ENCODE assay signal across 28 mouse cellular contexts in the genomic region with DNA sequence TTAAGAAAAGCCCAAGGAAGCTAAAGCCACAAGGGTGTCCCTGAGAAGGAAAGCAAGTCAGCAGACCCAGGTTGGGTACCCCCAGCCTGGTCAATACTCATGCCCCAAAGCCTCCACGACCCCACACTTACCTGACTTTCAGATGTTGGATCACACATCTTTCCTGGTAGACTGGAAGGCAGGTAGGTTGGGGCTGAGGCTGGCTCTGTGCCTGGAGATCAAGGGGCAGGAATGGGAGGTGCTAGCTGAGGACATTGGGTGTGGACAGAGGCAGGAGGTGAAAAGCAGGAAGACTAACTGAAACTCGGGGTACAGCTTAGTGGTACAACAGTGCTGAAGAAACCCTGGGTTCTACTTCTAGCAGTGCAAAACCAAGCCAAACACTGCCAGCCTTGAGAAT. TPM values are rescaled to one million over a fixed set of nuclear protein-coding genes. Genes with fewer than 3 reads are reported as not detected.
A peak's percentile ranks its signal among the peaks of the same experiment; 100 is the strongest.
DNase-seq lines count a peak whose midpoint lies in the region; ATAC-seq and TF ChIP-seq lines count a peak whose summit lies in the region.
"Had no signal": no experiment of that assay in that cellular context is flagged by ENCODE, and none has a peak within 500 bp of the region (broad histone marks: within the 10 kb centered on the region; RNA-seq: fewer than 3 reads in every experiment).

A gene (minus strand): TSS at position 207 of the 400 bp plus-strand sequence.

- ATAC-seq in kidney, embryonic 15.5 days (replicated peaks; ENCODE audit: low FRiP score), result no peak
- ATAC-seq: activated CD4-positive, CD25-positive, alpha-beta regulatory T cell, adult 4 months; forebrain, embryonic 16.5 days; hindbrain, embryonic 16.5 days; liver, embryonic 12.5 days; midbrain, embryonic 15.5 days had no signal

- no peak for TF ChIP-seq CTCF in kidney, adult 2 months (conservative IDR thresholded peaks at IDR 0.05; ENCODE audit: insufficient read depth, insufficient read length, low read depth, low read length)
- no peak for TF ChIP-seq CTCF in ES-Bruce4 (IDR thresholded peaks at IDR 0.05; ENCODE audit: low read depth, low read length)

- no peak for TF ChIP-seq POLR2A in kidney, adult 2 months (IDR thresholded peaks at IDR 0.05; ENCODE audit: low read depth, low read length)
- TF ChIP-seq POLR2A in ES-Bruce4 (IDR thresholded peaks at IDR 0.05; ENCODE audit: insufficient read depth, low read length), result no peak
- no peak for TF ChIP-seq POLR2A in myocyte (IDR thresholded peaks at IDR 0.05; ENCODE audit: insufficient read length, low read depth)

- no peak within 1 kb of the TSS for H3K4me2 ChIP-seq in kidney, embryonic 15.5 days
- H3K4me2 ChIP-seq in myocyte (ENCODE audit: low read depth), result peak within 1 kb of the TSS; percentile 36
- H3K4me2 ChIP-seq: heart, embryonic 12.5 days; liver, embryonic 12.5 days; midbrain, embryonic 15.5 days; neural tube, embryonic 13.5 days had no signal

- DNase-seq in kidney, adult 2 months, result peak; percentile 81
- DNase-seq in kidney, adult 9 months, result peak; percentile 79
- no peak for DNase-seq in right cerebral cortex, adult 18-20 months
- DNase-seq in limb, embryonic 10.5 days (ENCODE audit: low spot score), result no peak
- DNase-seq: adrenal gland, postnatal 10 days; cerebellum, adult 18-20 months; cerebellum, postnatal 14 days; gastrocnemius, postnatal 14 days; heart, adult 18-20 months; heart, postnatal 10 days; lung, adult 2 months; thymus, postnatal 14 days had no signal

- H3K79me2 ChIP-seq in myocyte (ENCODE audit: control insufficient read depth, insufficient read depth), result no peaks in the 10 kb centered on the region

- no peak within 1 kb of the TSS for H3ac ChIP-seq in myocyte (ENCODE audit: control insufficient read depth, insufficient read length)

- peak within 1 kb of the TSS; percentile 92 for H3K27ac ChIP-seq in kidney, adult 2 months (ENCODE audit: insufficient read depth, low read depth, low read length)
- no peak within 1 kb of the TSS for H3K27ac ChIP-seq in kidney, embryonic 15.5 days
- no peak within 1 kb of the TSS for H3K27ac ChIP-seq in ES-Bruce4 (ENCODE audit: insufficient read depth, low read length)
- no peak within 1 kb of the TSS for H3K27ac ChIP-seq in limb, embryonic 10.5 days
- H3K27ac ChIP-seq: forebrain, embryonic 10.5 days; hindbrain, embryonic 10.5 days; kidney, postnatal 0 days; left cerebral cortex, adult 2 months; liver, embryonic 12.5 days; macrophage; midbrain, embryonic 15.5 days; neural tube, embryonic 13.5 days had no signal

- H3K27me3 ChIP-seq in kidney, adult 2 months (replicated peaks; ENCODE audit: control insufficient read depth, insufficient read depth, low read length), result no peaks in the 10 kb centered on the region
- H3K27me3 ChIP-seq in kidney, embryonic 15.5 days, result no peaks in the 10 kb centered on the region
- H3K27me3 ChIP-seq in ES-Bruce4 (ENCODE audit: control insufficient read depth, insufficient read depth, low read length, poor library complexity, severe bottlenecking) (no peaks in the 10 kb centered on the region), myocyte (ENCODE audit: control insufficient read depth, insufficient read depth, insufficient read length) (no peaks in the 10 kb centered on the region)
- no peaks in the 10 kb centered on the region for H3K27me3 ChIP-seq in limb, embryonic 10.5 days (ENCODE audit: low read depth, poor library complexity, severe bottlenecking)
- H3K27me3 ChIP-seq: heart, embryonic 12.5 days; liver, embryonic 12.5 days; midbrain, embryonic 15.5 days; neural tube, embryonic 13.5 days had no signal

- no peaks in the 10 kb centered on the region for H3K9me3 ChIP-seq in kidney, embryonic 15.5 days (replicated peaks)
- no peaks in the 10 kb centered on the region for H3K9me3 ChIP-seq in ES-Bruce4 (replicated peaks; ENCODE audit: control insufficient read depth, insufficient read depth, low read length, poor library complexity, severe bottlenecking)
- H3K9me3 ChIP-seq in limb, embryonic 10.5 days (replicated peaks), result no peaks in the 10 kb centered on the region
- H3K9me3 ChIP-seq: forebrain, embryonic 10.5 days; heart, embryonic 12.5 days; hindbrain, embryonic 10.5 days; liver, embryonic 12.5 days; midbrain, embryonic 15.5 days; neural tube, embryonic 13.5 days had no signal

- H3K4me1 ChIP-seq in kidney, adult 2 months (ENCODE audit: control insufficient read depth, insufficient read depth, low read length), result no peaks in the 10 kb centered on the region; the same call in 1 of the 2 replicates
- H3K4me1 ChIP-seq in kidney, embryonic 15.5 days, result no peaks in the 10 kb centered on the region
- no peaks in the 10 kb centered on the region for H3K4me1 ChIP-seq in ES-Bruce4 (ENCODE audit: control insufficient read depth, insufficient read depth, low read length)
- H3K4me1 ChIP-seq in limb, embryonic 10.5 days, result no peaks in the 10 kb centered on the region
- H3K4me1 ChIP-seq: heart, embryonic 12.5 days; midbrain, embryonic 15.5 days; neural tube, embryonic 13.5 days had no signal

- TF ChIP-seq EP300 in ES-Bruce4 (IDR thresholded peaks at IDR 0.05; ENCODE audit: insufficient read depth, low read depth, low read length), result no peak

- 23% methylated on average over 2 of the region's 2 CpGs for WGBS in kidney, adult 2 months
- WGBS in kidney, embryonic 15.5 days, result 80% methylated on average over 2 of the region's 2 CpGs
- WGBS in limb, embryonic 10.5 days, result 74% methylated on average over 2 of the region's 2 CpGs

- no peak within 1 kb of the TSS for H3K9ac ChIP-seq in kidney, embryonic 15.5 days
- no peak within 1 kb of the TSS for H3K9ac ChIP-seq in ES-Bruce4 (ENCODE audit: low read depth, poor library complexity, severe bottlenecking)
- H3K9ac ChIP-seq: heart, embryonic 12.5 days; liver, embryonic 12.5 days; midbrain, embryonic 15.5 days; neural tube, embryonic 13.5 days had no signal

- H3K36me3 ChIP-seq in kidney, adult 2 months (ENCODE audit: control insufficient read depth, insufficient read depth, low read length), result no peaks in the 10 kb centered on the region
- no peaks in the 10 kb centered on the region for H3K36me3 ChIP-seq in kidney, embryonic 15.5 days
- H3K36me3 ChIP-seq in ES-Bruce4 (ENCODE audit: control insufficient read depth, insufficient read depth, low read length, poor library complexity, severe bottlenecking) (no peaks in the 10 kb centered on the region), myocyte (ENCODE audit: control insufficient read depth, insufficient read depth) (no peaks in the 10 kb centered on the region)
- no peaks in the 10 kb centered on the region for H3K36me3 ChIP-seq in limb, embryonic 10.5 days
- H3K36me3 ChIP-seq: forebrain, embryonic 10.5 days; heart, embryonic 12.5 days; hindbrain, embryonic 10.5 days; liver, embryonic 12.5 days; midbrain, embryonic 15.5 days; neural tube, embryonic 13.5 days had no signal

- H3K4me3 ChIP-seq in kidney, adult 2 months (ENCODE audit: insufficient read depth, low read depth, low read length), result peak within 1 kb of the TSS; percentile 72
- no peak within 1 kb of the TSS for H3K4me3 ChIP-seq in kidney, embryonic 15.5 days (replicated peaks)
- H3K4me3 ChIP-seq in ES-Bruce4 (ENCODE audit: low read depth, low read length), result no peak within 1 kb of the TSS
- no peak within 1 kb of the TSS for H3K4me3 ChIP-seq in myocyte
- H3K4me3 ChIP-seq in limb, embryonic 10.5 days, result no peak within 1 kb of the TSS
- H3K4me3 ChIP-seq: forebrain, embryonic 10.5 days; heart, embryonic 12.5 days; hindbrain, embryonic 10.5 days; left cerebral cortex, adult 2 months; liver, embryonic 12.5 days; midbrain, embryonic 15.5 days; neural tube, embryonic 13.5 days had no signal

TF ChIP-seq in myocyte, 11 proteins besides CTCF, POLR2A, EP300 and RAD21:
- TF ChIP-seq E2F4 (IDR thresholded peaks at IDR 0.05; ENCODE audit: insufficient read depth) (no peak), USF1 (IDR thresholded peaks at IDR 0.05; ENCODE audit: low read depth) (no peak), TCF12 (IDR thresholded peaks at IDR 0.05; ENCODE audit: insufficient read depth, poor library complexity, severe bottlenecking) (no peak), TCF3 (IDR thresholded peaks at IDR 0.05; ENCODE audit: insufficient read length, low read depth) (no peak), CEBPB (IDR thresholded peaks at IDR 0.05; ENCODE audit: insufficient read depth, poor library complexity, severe bottlenecking) (no peak), POLR2AphosphoS2 (IDR thresholded peaks at IDR 0.05; ENCODE audit: insufficient read length, low read depth) (no peak), REST (IDR thresholded peaks at IDR 0.05; ENCODE audit: insufficient read depth, insufficient read length) (no peak), MYOG (IDR thresholded peaks at IDR 0.05; ENCODE audit: control insufficient read depth in 1 of 3, insufficient read depth in 1 of 3, insufficient read length in 2 of 3, low read depth in 2 of 3) (no peak), SRF (IDR thresholded peaks at IDR 0.05; ENCODE audit: control insufficient read depth, insufficient read length, low read depth) (no peak), MYOD1 (IDR thresholded peaks at IDR 0.05; ENCODE audit: control insufficient read depth in 1 of 3, insufficient read length in 2 of 3, low read depth in 2 of 3) (no peak), MAX (IDR thresholded peaks at IDR 0.05; ENCODE audit: low read depth) (no peak)

RNA-seq across cellular contexts. Expression of the gene that starts here (rescaled TPM):
- 28.9 and 42.2 TPM in 2 replicates for polyA plus RNA-seq in kidney, adult 2 months (2012; rRNA removed)
- polyA plus RNA-seq in kidney, embryonic 15.5 days (2015; fragmentation: Nextera tagmentation; extraction: Ambion mirVana), result 0.35 TPM in 1 of 2 replicates, not detected in the other
- polyA plus RNA-seq in ES-Bruce4 (2011; ENCODE audit: insufficient read depth, insufficient read length, low read depth, missing spikeins) (15.9 and 16.6 TPM in 2 replicates), myocyte (2012; fragmentation: generic; extraction: Trizol) (not detected)
- polyA plus RNA-seq in limb, embryonic 10.5 days (2016; fragmentation: Nextera tagmentation; extraction: Ambion mirVana), result not detected in 2 replicates
- polyA plus RNA-seq: activated CD4-positive, CD25-positive, alpha-beta regulatory T cell, adult 4 months; embryonic facial prominence, embryonic 11.5 days; forebrain, embryonic 10.5 days; heart, embryonic 12.5 days; hindbrain, embryonic 10.5 days; lung, adult 2 months; macrophage; neural tube, embryonic 13.5 days had no signal

Comparison
In these comparisons a context has a peak if more than half of its experiments do, and no peak if none do; other contexts are left out.
1. RNA of the gene that starts here (polyA plus RNA-seq): 28.9 to 42.2 TPM in kidney, adult 2 months and 15.9 to 16.6 TPM in ES-Bruce4; 0.35 TPM in kidney, embryonic 15.5 days, not detected in limb, embryonic 10.5 days and not detected in myocyte (single experiment); every median in the first group is over 10 times any median in the second.
2. DNase-seq: peak in kidney, adult 2 months (single experiment) and kidney, adult 9 months (single experiment); none in right cerebral cortex, adult 18-20 months (single experiment) and limb, embryonic 10.5 days (single experiment).